Mouse (Mus musculus) spleen, adult 2 months (tissue): Measurements from ENCODE around the gene Dnah7b.

Experiments used
- CTCF ChIP-seq: fragments of 200-500 bp; IDR thresholded peaks from 2 replicates; pipeline ENCODE4 v1.5.1; 2011; ENCODE audit warnings: mild to moderate bottlenecking, inconsistent platforms; ENCODE audit not compliant: insufficient read depth, insufficient read length, insufficient replicate concordance; ENCODE audit errors: extremely low read depth
- POLR2A ChIP-seq: fragments of 200-500 bp; IDR thresholded peaks from 2 replicates; pipeline ENCODE4 v1.6.1; 2011; ENCODE audit warnings: low read depth, low read length, inconsistent platforms

- TF ChIP-seq CTCF = no peak
- TF ChIP-seq POLR2A = no peak
These were observed at the start of gene Dnah7b for GRCm38 (mm10) chr1:46066015-46066414.
